Mouse (Mus musculus) A20 (cell line): ENCODE data around the gene Natd1.

Experiments
- DNase-seq: peaks from one replicate; pipeline ENCODE4 v3.0.0-alpha.2; 2011; ENCODE audit warnings: low read depth, low spot score

Gene Natd1

GRCm38 (mm10) chr11:60914491-60914890 is at the start of gene Natd1:
Gene Natd1 (minus strand): TSS chr11:60914750.
- no peak for DNase-seq

GRCm38 (mm10) chr11:60962709-60963108 is 48.2 kb upstream of the Natd1 start:
- DNase-seq = no peak

DNA sequence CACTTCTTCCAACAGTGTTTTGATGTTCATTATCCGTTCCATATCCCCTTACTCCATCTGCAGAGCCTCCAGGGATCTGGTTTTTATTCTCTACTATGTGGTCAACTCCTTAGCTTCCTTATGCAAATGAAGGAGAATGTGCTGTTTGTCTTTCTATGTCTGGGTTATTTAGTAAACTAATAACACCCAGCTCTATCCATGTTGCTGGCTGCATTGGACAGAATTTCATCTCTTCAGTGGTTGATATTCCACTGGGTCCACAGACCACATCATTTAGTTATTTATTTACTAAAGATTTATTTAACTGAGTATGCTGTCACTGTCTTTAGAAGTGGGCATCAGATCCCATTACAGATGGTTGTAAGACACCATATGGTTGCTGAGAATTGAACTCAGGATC is 46.6 kb upstream of the Natd1 start:
- DNase-seq = no peak

GRCm38 (mm10) chr11:60958948-60959347 is 44.4 kb upstream of the Natd1 start:
- DNase-seq = no peak

DNA sequence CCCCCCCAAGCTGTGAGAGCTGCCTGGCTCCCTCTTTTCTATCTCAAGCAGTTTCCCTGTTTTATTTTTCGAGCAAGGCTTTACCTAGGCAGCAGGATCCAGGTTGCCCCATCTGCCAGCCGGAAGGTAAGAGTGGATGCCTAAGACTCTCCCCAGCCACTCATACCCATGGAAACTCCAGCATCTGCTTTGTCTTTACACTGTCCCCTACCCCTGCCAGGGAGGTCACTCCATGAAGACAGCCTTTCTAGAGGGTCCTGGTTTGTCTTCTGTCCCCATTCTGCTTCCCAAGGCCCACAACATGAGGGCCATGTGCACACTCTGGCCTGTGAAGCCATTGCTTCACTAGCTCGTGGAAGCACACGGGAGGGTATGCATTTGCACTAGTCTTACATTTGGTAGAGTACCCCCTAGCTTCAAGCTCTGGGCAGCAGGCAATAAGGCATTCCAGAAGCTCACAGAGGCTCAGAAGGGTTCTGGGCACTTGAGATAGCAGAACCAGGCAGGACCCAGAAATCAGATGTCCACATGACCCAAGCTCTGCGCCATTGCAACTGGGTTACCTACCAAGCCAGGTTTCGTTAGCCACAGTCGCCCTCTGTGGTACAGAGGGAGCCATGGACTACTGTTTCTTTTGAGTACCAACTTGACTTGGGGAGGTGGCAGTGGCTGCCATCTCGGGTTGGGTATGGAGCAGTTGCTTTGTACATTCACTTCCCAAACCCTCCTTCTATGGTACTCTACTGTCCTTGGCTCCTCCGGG is 41.3 kb upstream of the Natd1 start:
- no peak for DNase-seq

DNA sequence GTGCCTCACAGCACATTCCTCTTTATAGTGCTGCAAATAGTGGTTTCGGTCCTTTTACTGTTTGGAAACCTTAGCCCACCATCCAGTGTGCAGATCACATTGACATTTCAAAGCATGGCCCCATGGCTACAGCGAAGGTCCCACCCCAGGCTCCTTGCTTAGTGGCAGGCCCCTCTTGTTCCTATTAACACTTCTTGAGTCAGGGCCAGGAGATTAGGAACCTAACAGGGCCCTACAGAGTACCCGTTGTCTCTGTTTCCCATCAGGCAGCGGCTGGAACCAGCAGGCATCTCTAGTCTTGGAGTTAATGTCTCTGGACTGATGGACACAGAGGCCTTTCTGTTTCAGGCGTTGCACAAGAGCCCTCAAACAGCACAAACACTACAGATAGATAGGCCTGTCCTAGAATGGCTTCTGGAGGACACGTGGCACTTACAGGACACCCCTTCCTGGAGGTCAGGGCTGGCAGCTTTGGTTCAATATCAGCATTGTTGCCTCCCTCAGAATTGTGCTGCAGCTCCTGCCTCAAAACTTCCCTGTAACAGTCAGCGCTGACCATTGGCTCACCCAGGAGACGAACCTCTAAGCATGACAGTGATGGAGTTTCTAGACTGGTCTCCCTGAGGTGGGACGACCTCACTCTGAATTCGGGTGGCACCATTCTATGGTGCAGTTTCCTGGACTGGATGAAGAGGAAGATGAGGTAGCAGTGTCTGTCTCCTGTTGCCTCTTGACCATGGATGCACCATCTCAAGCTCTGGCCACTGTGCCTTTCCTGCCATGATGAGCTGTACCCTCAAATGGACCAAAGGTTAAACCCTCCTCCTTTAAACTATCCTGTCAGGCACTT is 39.9 kb upstream of the Natd1 start:
- DNase-seq = no peak

- DNase-seq = peak; percentile 77
These were observed 39.3 kb upstream of the Natd1 start for GRCm38 (mm10) chr11:60953803-60954202.

DNA sequence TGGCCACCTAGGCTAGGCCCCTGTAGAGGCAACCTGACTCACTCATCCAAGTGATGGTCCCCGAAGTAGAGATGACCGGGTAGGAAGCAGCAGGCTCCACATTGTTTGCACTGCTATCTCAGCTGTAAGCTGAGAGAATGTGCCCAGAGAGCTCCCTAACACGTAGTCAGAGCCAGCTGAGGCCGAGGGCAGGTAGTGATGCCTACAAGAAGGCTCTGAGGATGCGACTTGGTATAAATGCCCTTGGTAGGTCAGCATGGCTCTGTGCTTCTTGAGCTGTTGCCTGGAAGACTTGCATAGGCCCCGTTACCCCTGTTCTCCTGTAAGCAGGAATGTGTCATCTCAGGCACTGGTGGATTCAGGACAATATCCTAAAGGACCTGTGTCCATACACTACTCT is 38.4 kb upstream of the Natd1 start:
- DNase-seq = no peak

GRCm38 (mm10) chr11:60952362-60952761 is 37.8 kb upstream of the Natd1 start:
- no peak for DNase-seq

- no peak for DNase-seq
These were observed 37.3 kb upstream of the Natd1 start for GRCm38 (mm10) chr11:60951896-60952295.

GRCm38 (mm10) chr11:60945003-60945402 is 30.5 kb upstream of the Natd1 start:
- DNase-seq = no peak

GRCm38 (mm10) chr11:60942263-60943015 is 27.9 kb upstream of the Natd1 start:
- DNase-seq = no peak

DNA sequence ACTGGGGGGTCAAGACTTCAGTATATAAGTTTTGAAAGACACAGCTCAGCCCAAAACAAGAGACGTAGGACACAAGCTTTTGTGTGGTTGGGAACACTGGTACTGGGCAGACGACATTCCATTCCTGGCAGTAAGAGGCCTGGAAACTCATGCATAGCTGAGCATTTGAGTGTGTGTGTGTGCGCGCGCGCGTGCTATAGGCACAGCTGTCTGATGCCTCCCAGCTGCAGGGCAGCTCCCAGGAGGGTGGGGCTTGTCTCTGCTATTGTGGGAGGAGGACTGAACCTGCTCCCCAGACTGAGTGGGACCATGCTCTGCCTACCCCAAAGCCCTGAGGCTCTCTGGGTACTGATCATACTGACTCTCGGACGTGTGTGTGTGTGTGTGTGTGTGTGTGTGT is 26.8 kb upstream of the Natd1 start:
- DNase-seq = no peak

DNA sequence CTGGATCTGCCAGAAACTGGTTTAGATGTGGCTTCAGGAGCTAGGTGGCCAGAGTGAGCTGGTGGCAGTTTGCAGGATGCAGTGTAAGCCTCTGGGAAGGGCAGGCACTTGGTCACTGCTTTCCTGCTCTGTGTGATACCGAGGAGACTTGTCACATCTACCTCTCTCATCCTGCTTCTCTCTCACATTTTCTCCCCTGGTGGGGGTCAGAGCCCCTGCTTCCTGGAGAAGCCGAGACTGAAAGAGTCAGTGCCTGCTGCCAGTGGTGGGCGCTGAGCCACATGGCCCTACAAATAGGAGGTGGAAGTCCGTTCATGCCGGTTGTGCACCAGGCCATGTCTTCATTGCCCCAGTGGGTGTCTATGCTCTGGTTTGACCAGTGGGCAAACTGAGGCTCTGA is 26.0 kb upstream of the Natd1 start:
- DNase-seq = no peak

GRCm38 (mm10) chr11:60939487-60939886 is 24.9 kb upstream of the Natd1 start:
- DNase-seq = no peak

DNA sequence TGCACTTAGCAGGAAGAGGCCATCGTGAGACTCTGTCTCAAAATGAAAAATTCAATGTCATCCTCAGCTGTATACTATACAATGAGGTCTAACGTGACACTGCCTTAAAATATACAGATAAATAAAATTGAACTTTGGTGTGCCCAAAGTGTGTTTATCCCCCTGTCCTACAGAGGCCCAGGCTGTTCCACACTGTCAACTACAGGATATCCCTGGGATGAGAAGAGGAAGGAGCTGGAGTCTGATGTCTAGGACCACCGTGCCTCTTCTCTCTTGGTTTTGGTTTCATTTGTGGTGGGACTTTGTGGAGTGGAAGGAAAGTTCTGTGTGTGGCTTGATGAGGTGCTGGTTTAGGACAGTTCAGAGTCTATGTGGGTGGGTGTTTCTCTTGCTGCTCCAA is 23.1 kb upstream of the Natd1 start:
- DNase-seq = no peak

- DNase-seq = peak; percentile 49
These were observed 21.4 kb upstream of the Natd1 start for GRCm38 (mm10) chr11:60935975-60936373.

DNA sequence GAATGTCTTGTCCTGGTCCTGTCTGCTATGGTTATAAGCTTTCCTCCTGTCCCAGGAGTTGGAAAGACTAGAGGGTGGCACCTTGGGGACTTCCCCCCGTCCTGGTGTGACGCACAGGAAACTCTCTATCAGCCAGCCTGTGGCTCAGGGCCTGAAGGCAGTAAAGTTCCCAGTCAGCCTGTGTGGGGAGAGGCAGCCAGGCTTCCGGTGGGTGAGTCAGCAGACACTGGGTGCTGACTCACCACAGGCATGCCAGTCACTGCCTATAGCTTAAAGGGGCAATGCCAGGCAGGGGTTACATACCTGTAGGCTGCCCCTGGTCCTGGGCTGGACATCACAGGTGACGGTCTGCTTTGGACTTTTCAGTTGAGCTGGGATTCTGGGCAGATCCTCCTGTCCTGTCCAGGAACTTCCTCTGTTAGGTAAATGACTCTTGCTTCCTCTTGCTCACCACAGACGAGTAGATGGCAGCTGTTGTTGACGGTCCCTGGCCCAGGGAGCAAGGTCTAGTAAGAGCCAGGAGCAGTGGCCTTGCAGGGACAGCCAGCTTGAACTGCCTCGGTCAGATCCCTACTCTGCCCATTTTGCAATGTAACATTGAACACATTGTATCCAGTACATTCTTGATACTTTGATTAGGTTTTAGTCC is 20.9 kb upstream of the Natd1 start:
- peak; percentile 81 for DNase-seq

DNA sequence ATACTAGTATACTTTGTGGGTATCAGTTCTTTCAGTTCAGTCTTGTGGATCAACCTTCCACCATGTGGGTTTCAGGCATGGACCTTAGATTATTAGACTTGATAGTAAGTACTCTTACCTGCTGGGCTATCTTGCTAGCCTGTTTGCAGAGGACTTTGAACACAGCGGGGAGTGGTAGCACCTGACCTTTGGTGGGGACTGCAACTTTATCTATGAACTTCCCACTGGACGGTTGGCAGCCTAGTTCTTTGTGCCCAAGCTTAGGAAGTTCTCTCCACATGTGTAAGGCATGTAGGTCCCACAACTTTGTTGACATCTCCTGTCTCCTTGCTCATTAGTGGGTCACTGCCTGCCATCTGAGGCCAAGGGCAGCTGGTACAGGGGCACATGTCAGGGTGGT is 20.2 kb upstream of the Natd1 start:
- DNase-seq = no peak

DNA sequence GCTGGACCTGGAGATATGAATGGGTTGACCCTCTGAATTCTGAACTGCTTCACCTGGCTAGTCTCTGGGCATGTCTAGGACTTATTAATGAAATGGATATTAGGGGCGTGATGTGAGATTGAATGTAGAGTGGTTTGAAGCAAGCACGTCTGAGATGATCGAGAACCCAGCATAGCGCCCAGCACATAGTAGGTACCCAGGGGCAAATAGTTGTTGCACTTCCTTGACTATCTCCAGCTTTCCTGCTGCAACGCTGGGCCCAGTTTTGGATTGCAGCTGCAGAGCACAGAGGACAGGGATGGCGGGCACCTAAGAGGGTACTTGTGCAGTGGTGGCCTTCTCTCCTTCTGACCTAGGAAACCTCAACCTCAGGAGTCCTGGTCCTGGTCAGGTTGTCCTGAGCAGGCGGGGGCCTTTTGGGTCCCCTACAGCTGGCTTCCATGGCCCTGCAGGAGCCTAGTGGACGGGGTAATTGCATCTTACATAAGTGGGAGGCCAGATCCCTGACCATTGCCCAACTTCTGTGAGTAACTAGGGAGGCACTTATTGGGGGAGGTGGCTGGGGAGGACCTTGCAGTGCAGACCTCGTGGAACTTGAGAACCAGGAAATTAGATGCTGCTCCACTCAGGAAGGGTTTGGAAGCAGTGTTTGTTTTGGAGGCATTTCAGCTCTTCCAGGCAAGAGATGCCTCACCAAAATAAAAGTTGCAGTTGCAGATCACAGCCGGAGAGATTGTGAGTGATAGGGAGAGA is 18.8 kb upstream of the Natd1 start:
- DNase-seq = no peak

DNA sequence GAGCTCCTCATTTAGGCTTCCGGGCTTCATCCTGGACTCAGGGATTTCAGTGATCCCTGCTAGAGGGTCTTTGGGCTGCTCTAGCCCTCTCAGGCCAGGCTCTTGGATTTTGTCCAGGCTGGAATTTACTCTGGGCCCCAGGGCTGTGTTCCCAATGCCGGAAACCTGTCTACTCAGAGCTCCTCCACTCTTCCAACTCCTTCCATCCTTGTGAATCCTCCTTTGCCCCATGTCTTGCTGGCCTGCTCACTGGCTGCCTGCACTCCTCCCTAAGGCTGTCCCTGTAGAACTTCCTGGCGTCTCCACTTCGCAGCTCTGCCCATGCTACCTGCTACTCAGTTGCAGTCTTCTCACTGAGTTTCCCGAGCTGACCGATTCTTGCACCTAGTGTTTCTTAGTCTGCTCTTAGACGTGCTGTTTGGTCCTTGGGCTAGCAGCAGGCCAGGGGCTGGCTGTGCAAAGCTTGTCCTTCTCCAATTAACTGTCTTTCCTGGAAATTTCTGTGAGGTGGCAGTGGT is 18.0 kb upstream of the Natd1 start:
- DNase-seq = peak; percentile 36
